Mouse (Mus musculus) heart, embryonic 13.5 days (tissue): ENCODE results near the gene Daam2. TPM values are rescaled to one million over a fixed set of nuclear protein-coding genes. Genes with fewer than 3 reads are reported as not detected.

Source experiments
- ATAC-seq: fragments of 200-750 bp; cut with Nextera tagmentation; 2 replicates; pipeline ENCODE4 v1.8.0; 2017; ENCODE audit warnings: moderate TSS enrichment; ENCODE audit not compliant: insufficient number of reproducible peaks, low FRiP score, low TSS enrichment; ENCODE audit errors: extremely low read depth
- H3K27ac ChIP-seq: fragments of 300-500 bp; sonication (generic); replicated peaks from 2 replicates; pipeline ENCODE4 v1.5.1; 2015; ENCODE audit warnings: moderate library complexity, mild to moderate bottlenecking, inconsistent platforms
- H3K27me3 ChIP-seq: fragments of 300-500 bp; sonication (generic); replicated peaks from 2 replicates; pipeline ENCODE4 v1.6.1; 2015; ENCODE audit warnings: mild to moderate bottlenecking, inconsistent platforms
- H3K36me3 ChIP-seq: fragments of 300-500 bp; sonication (generic); 2 replicates; pipeline ENCODE4 v1.6.1; 2015; ENCODE audit warnings: mild to moderate bottlenecking, inconsistent platforms
- H3K4me1 ChIP-seq: fragments of 300-500 bp; sonication (generic); 2 replicates; pipeline ENCODE4 v1.6.1; 2015; ENCODE audit warnings: inconsistent platforms
- H3K4me2 ChIP-seq: fragments of 300-500 bp; sonication (generic); 2 replicates; pipeline ENCODE4 v1.6.1; 2015; ENCODE audit warnings: inconsistent platforms, mild to moderate bottlenecking, moderate library complexity
- H3K4me3 ChIP-seq: fragments of 300-500 bp; sonication (generic); 2 replicates; pipeline ENCODE4 v1.5.1; 2015; ENCODE audit warnings: moderate library complexity, mild to moderate bottlenecking, inconsistent platforms
- H3K9ac ChIP-seq: fragments of 300-500 bp; sonication (generic); 2 replicates; pipeline ENCODE4 v1.6.1; 2015; ENCODE audit warnings: inconsistent platforms, mild to moderate bottlenecking, moderate library complexity
- H3K9me3 ChIP-seq: fragments of 300-500 bp; sonication (generic); 2 replicates; pipeline ENCODE4 v1.6.1; 2016; ENCODE audit warnings: inconsistent platforms
- WGBS: fragments of 180-500 bp; shearing (Covaris S2); methylation state at CpG from one replicate; pipeline ENCODE4 v1.1.7; 2015; ENCODE audit warnings: mixed read lengths; 5-methylcytosine and 5-hydroxymethylcytosine counted together
- polyA plus RNA-seq: library from polyadenylated mRNA; unstranded; fragments of >200 nt; fragmentation: Nextera tagmentation; extraction: Ambion mirVana; gene quantifications from 2 replicates; pipeline ENCODE4 v1.2.1, GENCODE M21; 2015

Daam2 gene
- polyA plus RNA-seq, 1 experiment from 2014 or later: 4.6 TPM

DNA sequence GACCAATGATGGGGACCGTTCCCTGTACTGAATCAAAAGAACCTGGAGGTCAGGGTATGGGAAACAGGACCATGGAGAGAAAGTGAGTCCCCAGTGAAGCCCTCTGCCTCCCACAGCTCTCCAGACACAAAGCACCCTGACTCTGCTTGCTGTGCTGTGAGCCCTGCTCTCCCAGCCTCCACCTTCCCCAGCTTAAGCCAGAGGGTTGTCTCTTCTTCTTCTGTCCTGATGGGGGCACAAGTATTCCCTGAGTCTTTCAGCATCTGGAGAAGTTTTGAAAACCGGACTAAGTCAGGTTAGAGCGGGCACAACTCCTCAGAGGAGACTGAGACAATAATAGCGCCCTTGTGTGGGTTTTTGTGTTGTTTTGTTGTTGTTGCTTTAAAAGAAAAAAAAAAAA, 2.2 kb downstream of the Daam2 start:
- no peak for ATAC-seq
- H3K36me3 ChIP-seq: no peaks in the 10 kb centered on the region
- no peak overlapping the region for H3K27ac ChIP-seq
- H3K4me3 ChIP-seq: peak overlapping the region; percentile 70
- peaks cover 26% of the 10 kb centered on the region for H3K4me1 ChIP-seq
- peaks cover 13% of the 10 kb centered on the region; the same call in 1 of the 2 replicates for H3K27me3 ChIP-seq
- peak overlapping the region; percentile 86 for H3K4me2 ChIP-seq
- 56% methylated on average over 4 of the region's 4 CpGs for WGBS
- H3K9me3 ChIP-seq: no peaks in the 10 kb centered on the region
- H3K9ac ChIP-seq: peak overlapping the region; percentile 89; the same call in 1 of the 2 replicates

DNA sequence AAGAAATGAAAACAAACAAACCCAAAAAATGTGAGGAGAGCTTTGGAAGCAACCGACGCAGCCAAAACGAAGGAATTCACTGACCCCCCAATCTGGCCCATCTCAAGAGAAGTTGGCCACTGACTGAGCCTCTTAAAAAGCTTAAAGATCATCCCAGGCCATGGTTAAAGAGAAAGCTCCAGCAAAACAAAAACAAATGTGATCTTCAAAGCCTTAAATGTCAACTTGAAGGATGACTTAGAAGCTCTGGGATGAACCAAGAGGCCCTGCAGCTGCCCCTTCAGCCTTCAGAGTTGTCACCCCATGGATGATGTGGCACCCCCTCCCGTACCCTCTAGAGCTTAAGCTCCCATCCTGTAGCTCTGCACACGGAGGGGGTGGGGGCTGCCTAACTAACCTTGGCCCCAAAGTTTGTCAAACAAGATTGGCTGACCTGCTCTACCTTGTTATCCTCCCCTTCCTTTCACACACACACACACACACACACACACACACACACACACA, 4.3 kb downstream of the Daam2 start:
- H3K4me3 ChIP-seq: no peak overlapping the region
- no peak for ATAC-seq
- no peaks in the 10 kb centered on the region for H3K36me3 ChIP-seq
- H3K4me2 ChIP-seq: no peak overlapping the region
- no peak overlapping the region for H3K9ac ChIP-seq
- 0 out of 2 replicates have a peak, but pooled peaks cover 4% of the 10 kb centered on the region for H3K27me3 ChIP-seq
- H3K4me1 ChIP-seq: peaks cover 26% of the 10 kb centered on the region
- WGBS: 30% methylated on average over 5 of the region's 5 CpGs
- H3K27ac ChIP-seq: no peak overlapping the region
- H3K9me3 ChIP-seq: no peaks in the 10 kb centered on the region

DNA sequence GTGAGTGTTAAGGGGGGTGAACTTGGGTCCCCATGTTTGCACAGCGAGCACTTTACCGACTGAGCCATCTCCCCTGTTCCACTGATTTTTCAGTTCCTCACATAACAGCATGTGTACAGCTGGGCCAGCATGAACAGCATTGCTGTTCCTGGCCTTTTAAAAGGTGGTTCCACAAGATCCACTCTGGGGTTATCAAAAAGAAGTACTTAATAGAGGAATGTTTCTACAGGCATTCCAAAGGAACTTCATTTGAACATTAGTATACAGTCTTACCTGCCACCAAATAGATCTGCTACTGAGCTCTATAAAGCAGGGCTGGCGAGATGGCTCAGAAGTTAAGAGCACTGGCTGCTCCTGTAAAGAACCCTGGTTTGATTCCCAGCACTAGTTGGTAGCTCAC, 8.0 kb downstream of the Daam2 start:
- Histone ChIP-seq H3K9ac (no peak overlapping the region), H3K4me1 (peaks cover 5% of the 10 kb centered on the region), H3K27ac (no peak overlapping the region), H3K4me3 (no peak overlapping the region), H3K36me3 (no peaks in the 10 kb centered on the region), H3K27me3 (0 out of 2 replicates have a peak, but pooled peaks cover 2% of the 10 kb centered on the region), H3K9me3 (no peaks in the 10 kb centered on the region), H3K4me2 (no peak overlapping the region)
- ATAC-seq: no peak
- WGBS: 77% methylated on average over 3 of the region's 3 CpGs

DNA sequence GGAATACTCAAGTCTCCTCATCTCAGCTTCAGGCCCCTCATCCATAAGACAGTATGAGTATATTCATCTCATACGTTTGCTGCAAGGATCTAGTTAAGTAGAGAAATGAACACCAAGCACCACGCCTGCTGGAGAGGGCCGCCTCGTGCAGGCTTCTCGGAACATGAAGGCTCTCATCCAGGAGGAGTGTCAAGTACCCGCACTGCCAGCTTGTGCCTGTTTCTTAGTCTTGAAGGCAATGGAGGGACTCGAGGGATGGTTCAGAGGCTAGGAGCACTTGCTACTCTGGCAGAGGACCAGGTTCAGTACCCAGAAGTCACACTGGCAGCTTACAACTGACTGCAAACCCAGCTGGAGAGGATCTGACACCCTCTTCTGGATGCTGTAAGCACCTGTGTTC, 12.2 kb downstream of the Daam2 start:
- H3K36me3 ChIP-seq: peaks cover 7% of the 10 kb centered on the region; the same call in 1 of the 2 replicates
- H3K9me3 ChIP-seq: 0 out of 2 replicates have a peak, but pooled peaks cover 3% of the 10 kb centered on the region
- no peaks in the 10 kb centered on the region for H3K27me3 ChIP-seq
- H3K9ac ChIP-seq: no peak overlapping the region
- no peak for ATAC-seq
- peaks cover 7% of the 10 kb centered on the region for H3K4me1 ChIP-seq
- WGBS: 75% methylated on average over 7 of the region's 7 CpGs
- no peak overlapping the region for H3K27ac ChIP-seq
- H3K4me3 ChIP-seq: no peak overlapping the region
- no peak overlapping the region for H3K4me2 ChIP-seq

DNA sequence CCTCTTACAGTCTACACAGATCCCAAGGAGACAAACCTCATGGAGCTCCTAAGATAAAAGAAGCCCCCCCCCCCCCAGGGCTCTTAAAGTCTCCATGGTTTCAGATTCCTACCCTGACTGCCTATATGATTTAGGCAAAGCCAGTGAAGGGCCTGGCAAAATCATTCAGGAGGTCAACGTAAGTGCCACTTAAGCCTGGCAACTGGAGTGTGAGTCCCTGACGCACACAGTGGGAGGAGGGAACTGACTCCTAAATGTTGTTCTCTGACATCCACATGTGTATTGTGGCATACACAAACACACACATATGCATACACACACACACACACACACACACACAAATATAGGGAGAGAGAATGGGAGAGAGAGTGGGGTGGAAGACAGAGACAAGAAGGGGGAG, 12.7 kb downstream of the Daam2 start:
- H3K27me3 ChIP-seq: no peaks in the 10 kb centered on the region
- no peak overlapping the region for H3K4me2 ChIP-seq
- peaks cover 7% of the 10 kb centered on the region for H3K4me1 ChIP-seq
- WGBS: 54% methylated on average over 2 of the region's 2 CpGs
- no peak for ATAC-seq
- H3K36me3 ChIP-seq: peaks cover 7% of the 10 kb centered on the region; the same call in 1 of the 2 replicates
- no peak overlapping the region for H3K4me3 ChIP-seq
- no peak overlapping the region for H3K27ac ChIP-seq
- H3K9ac ChIP-seq: no peak overlapping the region
- H3K9me3 ChIP-seq: 0 out of 2 replicates have a peak, but pooled peaks cover 3% of the 10 kb centered on the region

DNA sequence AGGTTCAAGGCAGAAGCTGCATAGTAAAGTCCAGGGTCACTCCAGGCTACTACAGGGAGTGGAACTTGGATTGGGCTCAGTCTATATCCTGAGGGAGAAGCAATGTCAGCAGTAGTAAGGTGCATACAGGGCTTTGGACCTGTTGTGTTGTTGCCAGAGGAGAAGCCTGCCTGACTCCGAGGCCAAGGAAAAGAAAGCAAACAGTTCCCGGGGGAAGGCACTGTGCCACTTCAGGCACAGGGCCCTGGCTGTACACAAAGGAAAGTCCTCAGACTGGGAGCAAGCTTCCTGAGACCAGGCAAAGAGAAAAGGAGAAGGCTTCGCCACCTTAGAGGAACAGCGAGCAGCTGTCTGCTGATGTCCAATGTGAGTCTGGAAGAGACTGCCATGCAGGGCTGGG, 18.1 kb downstream of the Daam2 start:
- H3K9ac ChIP-seq: no peak overlapping the region
- H3K4me1 ChIP-seq: peaks cover 13% of the 10 kb centered on the region
- WGBS: 47% methylated on average over 4 of the region's 4 CpGs
- no peak overlapping the region for H3K27ac ChIP-seq
- H3K4me3 ChIP-seq: no peak overlapping the region
- H3K36me3 ChIP-seq: peaks cover 7% of the 10 kb centered on the region; the same call in 1 of the 2 replicates
- no peak overlapping the region for H3K4me2 ChIP-seq
- H3K9me3 ChIP-seq: 0 out of 2 replicates have a peak, but pooled peaks cover 3% of the 10 kb centered on the region
- no peaks in the 10 kb centered on the region for H3K27me3 ChIP-seq
- no peak for ATAC-seq

DNA sequence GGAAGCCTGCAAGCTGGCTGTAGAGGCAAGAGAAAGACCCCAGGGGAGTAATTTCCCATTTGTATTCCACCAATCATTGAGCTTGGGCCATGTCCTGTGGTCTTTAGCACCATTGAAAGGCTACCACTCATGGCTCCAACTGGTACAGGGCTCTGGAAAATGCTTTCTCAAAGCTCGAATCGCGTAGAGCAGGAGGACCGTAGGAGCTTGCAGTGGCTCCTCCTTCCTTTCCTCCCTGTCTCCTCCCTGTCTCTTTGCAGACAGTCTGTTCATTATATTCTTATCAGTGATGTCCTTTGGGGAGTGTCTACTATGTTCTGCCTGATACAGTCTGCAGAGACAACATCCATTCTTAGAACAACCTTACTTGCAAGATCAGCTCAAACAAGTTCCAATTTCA, 18.7 kb downstream of the Daam2 start:
- Histone ChIP-seq H3K9me3 (0 out of 2 replicates have a peak, but pooled peaks cover 3% of the 10 kb centered on the region), H3K27ac (no peak overlapping the region), H3K27me3 (no peaks in the 10 kb centered on the region), H3K36me3 (peaks cover 7% of the 10 kb centered on the region; the same call in 1 of the 2 replicates), H3K4me3 (no peak overlapping the region), H3K4me1 (peaks cover 11% of the 10 kb centered on the region), H3K4me2 (no peak overlapping the region), H3K9ac (no peak overlapping the region)
- 52% methylated on average over 4 of the region's 4 CpGs for WGBS
- no peak for ATAC-seq

DNA sequence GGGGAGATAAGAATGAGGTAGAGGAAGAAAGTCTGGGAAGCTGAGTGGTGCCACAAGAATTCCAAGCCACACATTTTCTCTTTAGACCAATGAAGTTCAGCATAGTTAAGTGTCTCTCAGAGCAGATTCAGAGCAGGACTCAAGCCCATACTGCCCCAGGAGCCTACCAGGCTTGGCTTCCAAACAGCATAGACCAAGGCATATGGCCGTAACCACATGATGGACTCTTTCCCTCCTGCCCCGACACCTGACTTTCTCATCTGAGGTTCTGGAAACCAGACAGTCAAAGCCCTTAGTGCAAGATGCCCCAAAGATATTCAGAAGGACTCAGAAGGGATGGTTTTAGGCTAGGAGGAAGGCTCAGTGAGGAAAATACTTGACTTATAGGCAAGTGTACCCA, 19.6 kb downstream of the Daam2 start:
- Histone ChIP-seq H3K9me3 (0 out of 2 replicates have a peak, but pooled peaks cover 3% of the 10 kb centered on the region), H3K4me1 (peaks cover 14% of the 10 kb centered on the region), H3K36me3 (peaks cover 6% of the 10 kb centered on the region; the same call in 1 of the 2 replicates), H3K4me2 (no peak overlapping the region), H3K9ac (no peak overlapping the region), H3K4me3 (no peak overlapping the region), H3K27me3 (no peaks in the 10 kb centered on the region), H3K27ac (no peak overlapping the region)
- 88% methylated on average over 2 of the region's 2 CpGs for WGBS
- ATAC-seq: no peak

DNA sequence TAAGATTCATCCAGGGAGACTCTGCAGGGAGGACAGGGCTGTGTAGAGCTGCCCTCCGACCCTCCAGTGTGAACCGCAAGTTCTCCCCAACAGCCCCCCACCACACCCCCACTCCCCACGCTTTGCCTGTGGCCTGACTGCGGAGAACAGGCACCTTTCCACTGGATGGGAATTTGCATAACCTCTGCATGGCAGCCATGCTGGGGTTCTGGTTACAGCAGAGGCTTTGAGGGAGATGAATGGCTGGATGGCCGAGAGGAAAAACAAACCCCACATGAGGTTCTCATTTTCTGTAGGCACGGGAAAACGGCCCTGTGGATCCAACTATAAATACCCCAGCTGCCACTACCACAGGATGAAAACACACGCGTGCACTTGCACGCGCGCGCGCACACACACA, 23.4 kb downstream of the Daam2 start:
- Histone ChIP-seq H3K27ac (no peak overlapping the region), H3K27me3 (no peaks in the 10 kb centered on the region), H3K4me3 (no peak overlapping the region), H3K9me3 (no peaks in the 10 kb centered on the region), H3K9ac (no peak overlapping the region), H3K36me3 (no peaks in the 10 kb centered on the region), H3K4me2 (no peak overlapping the region), H3K4me1 (peaks cover 27% of the 10 kb centered on the region)
- WGBS: 78% methylated on average over 14 of the region's 14 CpGs
- no peak for ATAC-seq

DNA sequence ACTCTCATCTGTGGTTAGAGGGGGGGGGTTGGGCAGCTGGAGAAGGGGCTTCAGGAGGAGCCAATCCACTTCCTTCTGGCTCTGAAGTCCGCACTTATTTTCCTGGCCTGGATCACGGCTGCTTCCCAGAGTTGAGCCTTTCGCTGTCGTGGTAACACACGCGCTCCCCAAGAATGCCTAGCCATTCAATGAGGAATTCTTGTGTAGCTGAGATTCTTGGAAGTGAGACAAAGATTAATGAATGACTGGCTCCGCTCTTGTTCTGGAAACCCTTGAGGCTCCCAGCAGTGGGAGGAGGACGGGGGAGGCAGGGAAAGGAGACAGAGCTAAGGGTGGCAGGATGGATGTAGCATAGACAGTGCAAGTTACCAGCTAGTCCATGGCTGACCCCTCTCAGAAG, 24.9 kb downstream of the Daam2 start:
- Histone ChIP-seq H3K27ac (peak overlapping the region; percentile 33; the same call in 1 of the 2 replicates), H3K27me3 (no peaks in the 10 kb centered on the region), H3K4me3 (no peak overlapping the region), H3K36me3 (no peaks in the 10 kb centered on the region), H3K9me3 (no peaks in the 10 kb centered on the region), H3K9ac (no peak overlapping the region), H3K4me1 (peaks cover 36% of the 10 kb centered on the region), H3K4me2 (no peak overlapping the region)
- WGBS: 63% methylated on average over 8 of the region's 8 CpGs
- ATAC-seq: no peak

DNA sequence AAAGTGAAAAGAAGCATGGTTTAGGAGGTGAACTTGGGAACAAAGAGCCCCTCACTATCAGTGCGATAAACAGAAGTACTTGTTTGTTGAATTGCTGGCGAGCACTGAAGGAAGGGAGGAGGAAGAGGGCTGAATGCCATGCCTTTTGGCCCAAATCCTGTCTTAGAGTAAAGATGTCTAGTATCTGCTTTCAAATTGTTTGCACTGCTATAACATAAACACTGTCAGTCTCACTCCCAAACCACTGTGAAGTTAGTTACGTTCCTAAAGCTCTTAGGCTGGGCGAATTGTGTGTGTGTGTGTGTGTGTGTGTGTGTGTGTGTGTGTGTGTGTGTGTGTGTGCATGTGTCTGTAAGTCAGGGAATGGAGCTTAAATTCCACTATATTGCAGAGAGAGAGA, 28.6 kb downstream of the Daam2 start:
- H3K27ac ChIP-seq: no peak overlapping the region
- H3K9me3 ChIP-seq: no peaks in the 10 kb centered on the region
- peaks cover 42% of the 10 kb centered on the region for H3K4me1 ChIP-seq
- H3K4me2 ChIP-seq: no peak overlapping the region
- H3K27me3 ChIP-seq: no peaks in the 10 kb centered on the region
- WGBS: 50% methylated on average over 4 of the region's 4 CpGs
- H3K9ac ChIP-seq: no peak overlapping the region
- H3K36me3 ChIP-seq: peaks cover 13% of the 10 kb centered on the region; the same call in 1 of the 2 replicates
- no peak for ATAC-seq
- H3K4me3 ChIP-seq: no peak overlapping the region

DNA sequence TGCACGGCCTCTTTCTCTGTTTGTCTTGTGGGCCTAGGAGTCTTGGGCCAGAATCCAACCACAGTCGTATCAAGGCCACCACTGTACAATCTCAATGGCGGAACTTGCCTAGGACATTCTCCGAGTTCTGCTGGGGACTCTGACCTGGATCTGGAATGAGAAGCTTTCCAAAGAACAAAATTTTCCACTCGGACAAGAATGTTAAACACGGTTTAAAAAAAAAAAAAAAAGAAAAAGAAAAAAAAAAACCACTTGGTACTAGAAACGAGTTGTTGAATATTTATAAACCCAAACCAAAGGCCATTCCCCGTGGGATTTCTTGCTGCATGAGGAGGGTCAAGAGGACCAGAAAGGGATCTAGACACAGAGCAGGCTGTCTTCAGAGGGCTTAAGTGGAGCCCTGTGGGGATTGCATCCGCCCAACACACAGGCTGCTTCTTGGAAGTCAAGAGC, 29.9 kb downstream of the Daam2 start:
- 0 out of 2 replicates have a peak overlapping the region, but pooled peaks have one; percentile 20 for H3K27ac ChIP-seq
- no peak overlapping the region for H3K9ac ChIP-seq
- H3K27me3 ChIP-seq: no peaks in the 10 kb centered on the region
- no peak for ATAC-seq
- H3K9me3 ChIP-seq: 0 out of 2 replicates have a peak, but pooled peaks cover 3% of the 10 kb centered on the region
- no peak overlapping the region for H3K4me2 ChIP-seq
- 41% methylated on average over 9 of the region's 9 CpGs for WGBS
- peaks cover 41% of the 10 kb centered on the region for H3K4me1 ChIP-seq
- H3K4me3 ChIP-seq: no peak overlapping the region
- peaks cover 13% of the 10 kb centered on the region; the same call in 1 of the 2 replicates for H3K36me3 ChIP-seq
